Mouse (Mus musculus) heart, adult 2 months (tissue): ENCODE measurements around the gene Gins3.

ENCODE experiments used
- CTCF ChIP-seq: fragments of 200-600 bp; IDR thresholded peaks from 2 replicates; pipeline ENCODE4 v1.8.1; 2022; ENCODE audit warnings: antibody characterized with exemption, mild to moderate bottlenecking, moderate library complexity
- EP300 ChIP-seq: fragments of 200-500 bp; IDR thresholded peaks from 2 replicates; pipeline ENCODE4 v1.6.1; 2011; ENCODE audit warnings: low read depth, low read length, control low read depth; ENCODE audit not compliant: insufficient read depth
- POLR2A ChIP-seq: fragments of 200-500 bp; IDR thresholded peaks from 2 replicates; pipeline ENCODE4 v1.6.1; 2011; ENCODE audit warnings: mild to moderate bottlenecking, low read depth, low read length, control low read depth; ENCODE audit not compliant: insufficient read depth

- no peak for TF ChIP-seq CTCF
- no peak for TF ChIP-seq POLR2A
- TF ChIP-seq EP300: no peak
Measured at GRCm38 (mm10) chr8:95688073-95688672, 54.9 kb downstream of the Gins3 start.
